Mouse (Mus musculus) ES-E14 (cell line): Measurements from ENCODE around the gene Nat10. TPM values are rescaled to one million over a fixed set of nuclear protein-coding genes. Genes with fewer than 3 reads are reported as not detected.

Experiments used
- DNase-seq: peaks from one replicate; pipeline ENCODE4 v3.0.0-alpha.2; 2013; ENCODE audit warnings: low read depth, low spot score
- H3K27ac ChIP-seq: 2 replicates; pipeline ENCODE4 v1.5.1; 2012; ENCODE audit warnings: low read depth, mild to moderate bottlenecking, low read length, moderate library complexity, mixed read lengths; ENCODE audit not compliant: poor library complexity, insufficient read depth, severe bottlenecking
- H3K36me3 ChIP-seq: 2 replicates; pipeline ENCODE4 v1.6.1; 2012; ENCODE audit warnings: mild to moderate bottlenecking, low read length, moderate library complexity, mixed read lengths; ENCODE audit not compliant: control insufficient read depth, poor library complexity, insufficient read depth, severe bottlenecking
- H3K4me1 ChIP-seq, 2 experiments: fragments of 150-350 bp in 1 of 2; sonication (generic) in 1 of 2; 2 replicates each; pipeline ENCODE4 v1.6.1; 2012; ENCODE audit warnings: low read length in 2 of 2, mild to moderate bottlenecking in 1 of 2, mixed read lengths in 1 of 2; ENCODE audit not compliant: control insufficient read depth in 2 of 2, insufficient read depth in 2 of 2, poor library complexity in 1 of 2
- H3K4me3 ChIP-seq, 2 experiments: fragments of 150-350 bp in 1 of 2; sonication (generic) in 1 of 2; 2 replicates each; pipeline ENCODE4 v1.5.1; 2012; ENCODE audit warnings: low read length in 2 of 2, low read depth in 1 of 2, mild to moderate bottlenecking in 1 of 2, mixed read lengths in 1 of 2; ENCODE audit not compliant: insufficient read depth in 1 of 2, poor library complexity in 1 of 2, severe bottlenecking in 1 of 2
- H3K9ac ChIP-seq: 2 replicates; pipeline ENCODE4 v1.6.1; 2012; ENCODE audit warnings: low read depth, mild to moderate bottlenecking, low read length, mixed read lengths; ENCODE audit not compliant: poor library complexity, insufficient read depth, severe bottlenecking
- H3K9me3 ChIP-seq: fragments of 150-350 bp; sonication (generic); 2 replicates; pipeline ENCODE4 v1.6.1; 2012; ENCODE audit warnings: low read depth, mild to moderate bottlenecking, low read length; ENCODE audit not compliant: control insufficient read depth, insufficient read depth
- CHD2 ChIP-seq: IDR thresholded peaks from 2 replicates; pipeline ENCODE4 v1.6.1; 2014; ENCODE audit warnings: mild to moderate bottlenecking, low read depth, low read length, inconsistent platforms
- HCFC1 ChIP-seq: IDR thresholded peaks from 2 replicates; pipeline ENCODE4 v1.6.1; 2012; ENCODE audit warnings: low read length, inconsistent platforms, borderline replicate concordance; ENCODE audit not compliant: insufficient read depth
- MAFK ChIP-seq: IDR thresholded peaks from 2 replicates; pipeline ENCODE4 v1.6.1; 2014; ENCODE audit warnings: mild to moderate bottlenecking, low read depth, low read length, inconsistent platforms; ENCODE audit not compliant: insufficient read depth
- ZC3H11A ChIP-seq: IDR thresholded peaks from 2 replicates; pipeline ENCODE4 v1.6.1; 2012; ENCODE audit warnings: low read depth, mild to moderate bottlenecking, inconsistent platforms, low read length, borderline replicate concordance
- ZNF384 ChIP-seq: IDR thresholded peaks from 2 replicates; pipeline ENCODE4 v1.6.1; 2012; ENCODE audit warnings: low read depth, low read length, inconsistent platforms
- in situ Hi-C, 2 experiments: fragments of 600-800 bp; cut with MboI; formaldehyde crosslinking; loops; one replicate each; pipeline ENCODE4 v1.15.1; 2025; ENCODE audit warnings: low sequenced_read_pairs in 2 of 2, inconsistent platforms in 1 of 2; ENCODE audit not compliant: unreplicated experiment in 2 of 2
- total RNA-seq: library from RNA; depleted of rRNA; stranded (reverse); fragments of 300-350 nt; gene quantifications from 2 replicates; pipeline ENCODE4 v1.2.3, GENCODE M21; 2012

Nat10 gene
- total RNA-seq, 1 experiment, result 77.0 TPM

DNA sequence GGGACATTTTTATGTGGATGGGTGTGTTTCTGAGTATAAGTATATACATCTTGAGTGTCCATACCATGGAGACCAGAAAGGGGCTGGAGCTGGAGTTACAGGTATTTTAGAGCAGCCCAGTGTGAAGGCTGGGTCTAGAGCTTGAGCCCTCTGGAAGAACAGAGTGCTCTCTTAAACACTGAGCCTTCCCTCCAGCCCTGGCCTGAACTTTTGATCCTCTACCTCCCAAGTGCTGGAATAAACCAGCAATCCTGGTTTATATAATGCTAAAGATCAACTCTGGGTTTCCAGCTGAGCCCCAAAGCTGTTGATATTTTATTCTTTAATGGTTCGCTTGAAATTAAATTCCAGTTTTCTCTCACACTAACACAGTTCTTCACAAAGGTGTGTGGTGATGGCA is 41.4 kb upstream of the Nat10 start:
- no peak overlapping the region for H3K27ac ChIP-seq
- no peak overlapping the region for H3K4me3 ChIP-seq
- in situ Hi-C loops, result no loop called here
- no peak for DNase-seq
- TF ChIP-seq MAFK (no peak), CHD2 (no peak), ZC3H11A (no peak)
- H3K9ac ChIP-seq, result no peak overlapping the region
- no peaks in the 10 kb centered on the region for H3K4me1 ChIP-seq
- no peaks in the 10 kb centered on the region for H3K9me3 ChIP-seq
- no peaks in the 10 kb centered on the region for H3K36me3 ChIP-seq

DNA sequence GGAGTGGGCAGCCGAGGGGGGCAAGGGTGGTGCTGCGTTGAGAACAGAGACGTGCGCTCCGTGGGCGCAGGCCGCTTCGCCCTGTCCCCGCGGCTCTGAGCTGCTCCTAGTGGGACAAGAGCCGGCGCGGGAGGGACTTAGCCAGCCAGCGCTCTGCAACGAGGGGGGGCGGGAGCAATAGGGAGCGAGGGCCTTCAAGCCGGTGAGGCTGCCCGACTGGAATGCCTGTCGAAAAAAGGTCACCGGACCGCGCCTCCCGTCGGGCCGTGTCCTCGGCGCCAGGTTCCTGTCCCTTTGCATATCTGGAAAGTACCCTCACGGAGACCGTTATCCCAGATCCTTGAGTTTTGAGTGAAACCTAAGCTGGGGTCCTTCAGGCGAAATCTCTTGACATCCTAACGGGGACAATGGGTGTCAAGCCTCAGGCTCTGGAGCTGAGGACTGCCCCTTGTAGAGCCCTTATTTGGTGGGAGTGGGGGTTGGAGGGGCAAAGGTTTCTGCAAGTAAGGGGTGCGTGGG is 36.5 kb upstream of the Nat10 start, which contains the start of gene Caprin1:
Caprin1 (minus strand) TSS at position 159 of the 519 bp plus-strand sequence.
- in situ Hi-C loops, result no loop called here
- Histone ChIP-seq H3K4me1 (peaks cover 0 to 11% of the 10 kb centered on the region in 2 experiments; a peak in 1 of 4 replicates), H3K4me3 (peak within 1 kb of the TSS; percentile 83 to 94), H3K27ac (peak within 1 kb of the TSS; percentile 97), H3K9ac (peak within 1 kb of the TSS; percentile 99), H3K36me3 (peaks cover 9% of the 10 kb centered on the region), H3K9me3 (no peaks in the 10 kb centered on the region)
- TF ChIP-seq CHD2 (no peak), ZNF384 (no peak), MAFK (no peak), HCFC1 (peak; percentile 62; the same call in 1 of the 2 replicates)
- peak; percentile 83 for DNase-seq

DNA sequence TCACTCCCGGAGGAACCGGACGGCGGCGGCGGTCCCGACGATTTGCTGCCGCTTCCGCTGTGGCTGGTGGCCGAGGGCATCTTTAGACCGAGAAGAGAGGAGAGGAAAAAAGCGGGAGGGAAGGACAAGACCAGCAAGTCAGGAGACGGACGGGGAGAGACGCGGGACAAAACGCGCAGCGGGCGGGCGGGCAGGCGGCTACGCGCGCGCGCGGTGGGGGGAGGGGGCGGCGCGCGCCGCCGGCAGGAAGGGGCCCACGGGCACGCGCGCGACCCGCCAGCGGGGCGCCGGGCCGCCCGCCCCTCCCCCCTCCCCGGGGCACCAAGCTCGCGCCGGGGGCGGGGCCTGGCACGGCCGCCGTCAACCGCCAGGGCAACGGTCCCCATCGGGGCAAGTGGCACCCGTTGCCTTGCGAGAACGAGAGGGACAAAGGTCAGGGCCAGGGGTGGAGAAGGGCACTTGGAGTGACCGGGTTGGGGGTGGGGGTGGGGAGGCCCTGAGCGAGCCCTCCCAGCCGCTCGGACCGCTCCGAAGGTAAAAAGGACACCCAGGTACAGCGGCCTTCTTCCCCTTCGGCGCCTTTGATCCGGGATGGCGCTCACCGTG is 35.9 kb upstream of the Nat10 start:
- peak overlapping the region; percentile 97 for H3K27ac ChIP-seq
- peaks cover 0 to 11% of the 10 kb centered on the region in 2 experiments; a peak in 1 of 4 replicates for H3K4me1 ChIP-seq
- TF ChIP-seq MAFK (no peak), CHD2 (no peak), ZC3H11A (no peak), HCFC1 (no peak), ZNF384 (no peak)
- H3K4me3 ChIP-seq, result peak overlapping the region; percentile 83 to 94
- peak overlapping the region; percentile 99 for H3K9ac ChIP-seq
- in situ Hi-C loops, result no loop called here
- no peaks in the 10 kb centered on the region for H3K9me3 ChIP-seq
- H3K36me3 ChIP-seq, result peaks cover 9% of the 10 kb centered on the region
- peak; percentile 59 for DNase-seq

DNA sequence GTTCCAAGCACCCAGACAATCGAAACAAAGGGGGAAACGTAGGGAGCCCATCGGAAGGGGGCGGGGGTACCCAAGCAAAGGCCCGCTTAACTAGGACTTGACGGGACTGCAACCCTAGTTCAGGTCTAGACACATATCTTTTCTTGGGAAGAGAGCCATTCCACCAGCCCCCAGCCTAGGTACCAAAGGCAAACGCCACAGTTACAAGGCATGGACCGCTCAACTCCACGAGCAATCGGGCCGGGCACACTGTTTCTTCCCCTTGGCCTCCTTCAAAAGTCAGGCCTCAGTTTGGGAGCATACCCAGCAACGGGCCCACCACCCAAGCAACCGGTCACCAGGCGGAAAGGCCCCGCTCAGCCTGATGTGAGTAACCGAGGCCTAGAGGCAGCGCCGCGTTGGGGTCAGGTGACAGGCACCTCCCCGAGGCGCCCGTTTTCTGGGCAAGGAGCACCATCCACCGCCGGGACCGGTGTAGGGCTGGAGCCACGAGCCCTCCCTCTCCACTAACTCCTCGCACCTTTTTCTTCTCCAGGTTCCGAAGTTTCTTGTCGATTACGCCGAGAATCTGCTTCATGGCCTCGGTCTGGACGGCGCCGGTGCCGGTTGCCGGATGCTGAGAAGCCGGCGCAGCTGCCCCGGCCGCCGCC is 35.3 kb upstream of the Nat10 start:
- peak overlapping the region; percentile 83 to 94 for H3K4me3 ChIP-seq
- no peaks in the 10 kb centered on the region for H3K9me3 ChIP-seq
- in situ Hi-C loops, result no loop called here
- H3K27ac ChIP-seq, result peak overlapping the region; percentile 97
- no peak for DNase-seq
- peaks cover 2 to 11% of the 10 kb centered on the region in 2 experiments; a peak in 1 of 4 replicates for H3K4me1 ChIP-seq
- peak overlapping the region; percentile 99 for H3K9ac ChIP-seq
- H3K36me3 ChIP-seq, result peaks cover 9% of the 10 kb centered on the region
- TF ChIP-seq MAFK (no peak), HCFC1 (no peak), ZC3H11A (no peak), CHD2 (no peak), ZNF384 (no peak)
